Mouse (Mus musculus): ENCODE results near the gene Rap1b.

- TF ChIP-seq CTCF (IDR thresholded peaks at IDR 0.05; ENCODE audit: low read depth) (no peak), EP300 (optimal IDR thresholded peaks at IDR 0.05) (no peak)
Measured at GRCm38 (mm10) chr10:117797106-117797505, 48.7 kb downstream of the Rap1b start.

Measured in stomach, postnatal 0 days (tissue).